Mouse (Mus musculus): ENCODE results near the gene Cdk19.

DNA sequence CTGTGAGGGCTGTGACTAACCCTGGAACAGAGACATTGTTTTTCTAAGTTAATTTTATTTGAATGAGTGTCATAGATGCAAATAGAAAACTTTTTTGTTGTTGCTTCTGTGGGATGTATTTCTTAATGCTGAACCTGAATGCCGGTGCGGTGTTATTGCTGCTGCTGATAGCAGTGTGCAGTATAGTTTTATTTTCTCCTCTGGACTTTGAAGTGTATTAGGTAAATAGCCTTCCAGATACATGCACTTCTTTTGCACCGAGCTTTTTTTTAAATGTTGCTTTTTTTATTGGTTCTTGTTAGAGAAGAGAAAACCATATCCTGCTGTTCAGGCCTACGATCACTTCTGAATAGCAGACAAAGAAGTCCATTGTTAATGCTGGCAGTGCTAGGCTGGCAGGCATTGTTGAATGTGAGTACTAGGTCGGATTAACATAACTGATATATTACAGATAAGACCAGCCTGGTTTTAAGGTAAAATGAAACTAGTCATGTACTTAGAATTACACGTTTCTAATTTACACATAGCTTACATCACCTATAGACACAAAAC lies 104.5 kb downstream of the Cdk19 start:
- no peak for TF ChIP-seq TAL1 (IDR thresholded peaks at IDR 0.05; ENCODE audit: low read length)
- TF ChIP-seq GATA1 (IDR thresholded peaks at IDR 0.05; ENCODE audit: low read length): no peak

Data from erythroblast, embryonic 14.5 days (primary cell).